Mouse (Mus musculus) liver, adult (tissue): ENCODE measurements around the gene Procr.

Source experiments
- GATA4 ChIP-seq: IDR thresholded peaks from 2 replicates; pipeline ENCODE4 v1.6.1; 2014; ENCODE audit warnings: mild to moderate bottlenecking, low read length; ENCODE audit not compliant: insufficient replicate concordance

Procr gene

GRCm38 (mm10) chr2:155742211-155742610 is 8.7 kb upstream of the Procr start:
- no peak; the same call in 1 of the 2 replicates for TF ChIP-seq GATA4

- peak; percentile 62; the same call in 1 of the 2 replicates for TF ChIP-seq GATA4
These were observed 8.0 kb upstream of the Procr start for GRCm38 (mm10) chr2:155742931-155743337.

DNA sequence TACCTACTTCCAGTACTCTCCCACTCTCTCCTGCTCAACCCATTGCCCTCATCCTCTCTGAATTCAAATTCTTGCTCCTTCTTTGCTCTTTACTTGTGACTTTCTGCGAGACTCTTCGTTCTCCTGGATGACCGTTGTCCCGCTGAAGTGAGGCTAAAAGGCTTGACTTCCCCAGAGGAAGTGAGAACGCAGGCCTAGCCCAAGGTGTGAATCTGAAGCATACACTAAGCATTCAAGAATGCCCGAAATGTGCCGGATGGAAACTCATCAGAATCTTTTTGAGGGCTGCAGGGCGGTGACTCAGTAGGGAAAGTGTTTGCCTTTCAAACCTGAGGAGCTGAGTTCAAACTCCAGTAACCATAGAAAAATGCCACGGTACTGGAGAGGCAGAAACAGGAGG is 7.6 kb upstream of the Procr start:
- TF ChIP-seq GATA4, result no peak

GRCm38 (mm10) chr2:155745487-155745886 is 5.4 kb upstream of the Procr start:
- TF ChIP-seq GATA4, result no peak

- TF ChIP-seq GATA4, result no peak
These were observed 1.5 kb upstream of the Procr start for GRCm38 (mm10) chr2:155749394-155749793.

DNA sequence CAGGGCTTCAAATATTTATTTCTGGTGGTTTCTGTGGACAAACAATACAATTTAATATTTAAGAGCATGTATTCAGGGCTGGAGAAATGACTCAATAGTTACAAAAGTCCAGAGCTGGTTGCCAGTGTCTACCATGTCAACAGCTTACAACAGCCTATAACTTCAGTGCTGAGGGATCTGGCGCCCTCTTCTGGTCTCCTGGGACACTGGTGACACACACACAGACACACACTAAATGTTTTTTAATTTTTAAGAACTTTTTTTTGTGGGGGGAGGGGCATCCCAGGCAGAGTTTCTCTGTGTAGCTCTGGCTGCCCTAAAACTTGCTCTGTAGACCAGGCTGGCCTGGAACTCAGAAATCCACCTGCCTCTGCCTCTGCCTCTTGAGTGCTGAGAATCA is 4.8 kb downstream of the Procr start:
- TF ChIP-seq GATA4, result no peak

- TF ChIP-seq GATA4, result no peak
These were observed 6.1 kb downstream of the Procr start for GRCm38 (mm10) chr2:155756855-155757566.

DNA sequence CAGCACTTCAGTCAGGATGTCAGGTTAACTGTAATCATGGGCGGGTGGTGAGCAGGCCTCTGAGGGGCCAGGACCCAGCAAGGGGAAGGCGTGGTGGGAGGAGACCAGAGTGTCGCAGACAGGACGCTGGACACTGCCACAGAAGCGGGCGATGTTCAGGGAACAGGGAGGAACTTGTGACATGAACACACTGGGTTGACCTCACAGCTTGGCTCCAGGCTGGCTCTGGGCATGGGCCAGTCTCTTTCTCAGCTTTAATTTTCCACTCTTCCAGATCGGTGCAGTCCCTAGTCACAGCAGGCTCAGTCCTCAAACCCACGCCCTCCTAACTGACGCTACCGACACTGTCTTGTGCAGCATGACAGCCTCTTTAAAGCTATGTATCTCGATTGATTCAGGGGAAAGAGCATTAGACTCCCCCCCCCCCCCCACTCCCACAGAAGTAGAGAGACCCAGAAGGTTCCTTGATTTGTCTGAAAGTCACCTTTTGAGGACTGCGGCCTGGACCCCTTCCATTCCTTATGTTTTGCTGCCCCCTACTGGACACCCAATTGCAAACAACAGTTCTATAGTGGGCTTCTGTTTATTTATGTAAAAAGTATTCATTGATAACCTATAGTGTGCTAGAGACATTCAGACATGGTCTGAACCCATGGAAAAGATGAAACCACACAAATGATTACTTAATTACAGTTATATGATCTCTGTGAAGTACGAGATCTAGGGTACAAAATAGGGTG is 13.9 kb downstream of the Procr start:
- no peak for TF ChIP-seq GATA4

DNA sequence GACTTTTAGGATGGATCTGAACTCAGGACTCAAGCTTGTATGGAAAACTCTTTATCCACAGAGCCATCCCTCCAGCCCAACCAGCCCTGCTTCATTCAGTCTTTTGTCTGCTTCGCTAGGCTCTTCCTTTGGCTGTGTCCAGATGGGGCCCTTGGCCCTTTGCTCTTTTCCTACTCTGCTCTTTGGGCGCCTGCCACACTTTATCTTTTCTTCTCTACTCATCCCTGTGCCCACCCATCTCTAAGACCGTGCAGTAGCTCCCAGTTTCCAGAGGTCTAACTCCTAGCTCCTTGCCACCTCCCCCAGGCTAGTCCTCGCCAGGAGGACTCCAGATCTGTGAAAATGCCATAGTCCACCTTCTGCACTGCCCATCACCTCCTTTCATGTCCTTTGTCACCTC is 22.7 kb downstream of the Procr start:
- no peak for TF ChIP-seq GATA4

DNA sequence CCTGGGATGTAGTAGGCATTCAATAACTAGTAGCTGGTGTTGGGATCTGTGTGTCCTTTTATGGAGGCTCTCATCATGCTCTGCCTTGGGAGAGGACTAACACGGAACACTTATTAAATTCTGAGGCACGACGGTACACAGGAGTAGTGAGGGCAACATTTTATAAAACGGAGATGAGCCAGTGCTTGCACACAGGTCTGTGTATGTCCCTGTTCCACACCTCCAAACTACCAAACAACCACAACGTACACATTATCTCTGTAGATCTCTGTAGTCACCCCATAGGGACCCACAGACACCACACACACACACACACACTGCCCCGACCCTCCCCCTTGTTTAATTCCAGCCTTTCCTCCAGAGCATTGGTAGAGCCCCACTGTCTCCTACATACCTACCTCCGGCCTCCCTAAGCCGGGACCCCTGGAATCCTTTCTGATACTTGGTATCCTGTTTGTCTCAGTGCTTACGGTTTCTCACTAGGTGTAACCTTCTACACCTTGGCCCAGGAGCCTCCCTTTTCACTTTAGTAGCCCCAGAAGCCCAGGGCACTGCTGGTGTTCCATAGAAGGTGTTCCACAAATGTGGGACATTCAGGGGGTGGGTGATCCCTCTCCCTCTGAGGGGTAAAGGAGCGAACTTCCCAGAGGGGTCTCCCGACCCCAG is 23.5 kb downstream of the Procr start:
- TF ChIP-seq GATA4, result no peak

GRCm38 (mm10) chr2:155774927-155775684 is 24.2 kb downstream of the Procr start, which contains the start of gene Mmp24:
TSS of gene Mmp24 (plus strand) at chr2:155775342.
- no peak for TF ChIP-seq GATA4

DNA sequence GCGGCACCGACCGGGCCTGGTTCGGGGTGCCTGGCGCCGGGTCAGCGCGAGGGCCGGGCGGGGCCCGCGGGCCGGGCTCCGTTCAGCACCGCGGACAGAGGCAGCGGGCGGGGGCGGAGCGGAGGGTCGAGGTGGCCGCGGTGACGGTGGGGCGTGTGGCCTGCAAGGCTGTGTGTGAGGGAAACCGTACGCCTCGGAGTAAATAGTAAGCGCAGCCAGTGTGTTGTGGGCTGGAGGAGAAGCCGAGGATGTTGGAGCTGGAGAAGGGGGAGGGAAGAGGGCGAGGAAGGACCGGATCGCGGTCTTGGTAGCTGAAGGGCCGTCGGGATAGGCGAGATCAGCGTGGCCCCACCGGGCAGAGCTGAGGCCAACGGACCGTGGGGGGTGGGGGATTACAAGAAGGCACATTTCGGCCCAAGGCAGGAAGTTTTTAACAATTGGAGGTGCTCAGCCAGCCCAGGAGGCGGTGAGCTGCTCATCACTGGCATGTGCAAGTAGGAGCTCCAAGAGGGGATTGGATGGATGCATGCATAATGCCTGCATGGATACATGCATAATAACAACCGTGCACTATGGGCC is 24.9 kb downstream of the Procr start:
- TF ChIP-seq GATA4, result no peak

DNA sequence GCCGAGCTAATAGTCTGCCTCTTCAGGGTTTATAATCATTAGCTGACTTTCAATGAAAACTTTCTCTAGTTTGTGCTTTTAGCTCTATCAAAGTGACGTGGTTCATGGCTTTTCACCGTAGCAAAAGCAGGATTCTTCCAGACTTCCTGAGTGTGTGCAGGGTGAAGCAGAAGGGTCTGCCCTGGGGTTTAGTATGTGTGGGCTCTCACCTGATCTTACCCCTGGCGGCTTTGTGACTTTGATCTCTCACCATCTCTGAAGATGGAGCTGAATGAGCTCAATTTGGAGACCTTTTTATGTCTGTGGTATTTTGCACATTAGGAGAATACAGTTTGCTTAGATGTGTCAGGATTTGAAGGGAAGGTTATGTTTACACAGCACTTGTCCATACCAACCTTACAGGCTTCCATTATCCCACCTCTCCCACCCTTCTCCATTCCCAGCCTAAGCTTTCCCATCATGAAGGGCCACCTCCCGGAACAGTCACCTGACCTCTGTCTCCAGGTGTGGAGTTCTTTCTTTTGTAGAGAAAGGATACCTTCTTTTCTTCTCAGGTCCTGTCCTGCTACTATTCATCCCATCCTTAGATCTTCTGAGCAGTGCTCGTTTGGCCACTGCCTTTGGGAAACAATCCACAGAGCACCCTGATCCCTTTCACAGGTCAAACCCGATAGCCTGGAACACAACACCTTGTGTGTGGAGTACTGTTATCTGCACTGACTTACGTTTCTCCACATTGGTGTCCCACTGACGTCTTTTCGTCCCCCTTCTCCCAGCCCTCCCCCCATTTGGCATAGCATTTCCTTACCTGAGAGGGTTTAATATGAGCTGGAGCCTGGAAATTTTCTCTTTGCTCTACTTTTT is 26.1 kb downstream of the Procr start:
- TF ChIP-seq GATA4, result no peak

DNA sequence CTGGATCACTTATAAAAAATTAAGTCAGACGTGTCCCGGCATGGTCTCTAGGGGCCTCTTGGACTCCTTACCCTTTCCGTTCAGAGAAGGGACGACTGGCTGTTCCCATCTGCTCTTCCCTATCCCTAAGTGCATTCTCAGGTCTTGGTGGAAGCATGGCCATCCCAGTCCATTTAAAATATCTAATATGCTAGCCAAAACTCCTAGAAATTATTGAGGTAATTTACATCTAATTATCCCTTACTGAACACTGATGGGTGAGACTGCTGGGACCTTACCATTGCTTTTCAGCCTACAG is 26.7 kb downstream of the Procr start:
- no peak for TF ChIP-seq GATA4
